Mouse (Mus musculus) neutrophil, adult 65 days (primary cell): ENCODE results near the gene Vmn1r189. TPM values are rescaled to one million over a fixed set of nuclear protein-coding genes. Genes with fewer than 3 reads are reported as not detected.

ENCODE experiments used
- total RNA-seq: library from RNA; stranded (reverse); gene quantifications from 2 replicates; pipeline ENCODE4 v1.2.4, GENCODE M21; 2023

The Vmn1r189 gene
- total RNA-seq: not detected in 2 replicates

DNA sequence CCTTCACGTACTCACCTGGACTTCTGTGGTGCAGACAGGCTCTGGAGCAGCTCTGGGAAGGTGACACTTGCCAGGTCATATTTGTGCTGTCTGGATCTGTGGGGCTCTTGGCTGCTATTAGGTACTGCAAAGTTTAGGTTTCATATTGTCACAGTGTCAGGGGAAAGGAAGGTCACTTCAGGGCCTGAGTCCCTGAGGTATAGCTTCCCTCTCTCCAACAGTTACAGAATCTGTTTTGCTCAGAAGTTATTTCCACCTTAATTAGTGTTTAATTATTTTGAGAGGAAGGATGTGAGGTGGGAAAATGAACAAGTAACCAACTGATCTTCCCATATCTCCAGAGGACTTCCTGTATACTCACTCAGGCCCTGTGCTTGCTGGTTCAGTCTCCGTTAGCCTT lies at the start of gene Vmn1r189:
Gene Vmn1r189 (minus strand): TSS at position 101 of the 400 bp plus-strand sequence.

DNA sequence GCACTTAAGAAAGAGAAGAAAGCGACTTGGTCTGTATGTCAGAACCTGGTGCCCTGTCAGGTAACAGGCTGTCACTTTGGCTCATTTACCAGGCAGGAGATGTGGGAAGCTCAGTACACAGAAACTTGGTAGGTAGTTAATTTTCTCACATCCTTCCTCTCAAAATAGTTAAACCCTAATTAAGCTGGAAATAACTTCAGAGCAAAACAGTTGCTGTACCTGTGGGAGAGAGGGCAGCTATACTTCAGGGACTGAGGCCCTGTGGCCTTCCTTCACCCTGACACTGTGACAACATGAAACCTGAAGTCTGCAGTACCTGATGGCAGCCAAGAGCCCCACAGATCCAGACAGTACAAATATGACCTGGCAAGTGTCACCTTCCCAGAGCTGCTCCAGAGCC lies 21.5 kb downstream of the Vmn1r189 start, which contains the start of gene Vmn1r188:
Gene Vmn1r188 (plus strand): TSS at position 301 of the 400 bp plus-strand sequence.

Other genes starting within 250 kb of the Vmn1r189 start
- 0.36 and 0.54 TPM in 2 replicates for gene Zfp184, start 160.7 kb downstream of the Vmn1r189 start, total RNA-seq
- not detected in 2 replicates for gene Pom121l2, start 124.6 kb downstream of the Vmn1r189 start, total RNA-seq
- 1.2 and 3.2 TPM in 2 replicates for gene Prss16, start 96.1 kb downstream of the Vmn1r189 start, total RNA-seq
- 251 and 417 TPM in 2 replicates for gene Hist1h2ah, start 70.3 kb downstream of the Vmn1r189 start, total RNA-seq
- 727 and 900 TPM in 2 replicates for gene Hist1h2bk, start 70.0 kb downstream of the Vmn1r189 start, total RNA-seq
- 223 and 313 TPM in 2 replicates for gene Hist1h4i, start 64.5 kb downstream of the Vmn1r189 start, total RNA-seq
- gene Hist1h2ag, start 62.9 kb downstream of the Vmn1r189 start, total RNA-seq: 410 and 722 TPM in 2 replicates
- gene Hist1h2bj, start 62.6 kb downstream of the Vmn1r189 start, total RNA-seq: 470 and 634 TPM in 2 replicates
- gene Vmn1r188, start 21.4 kb downstream of the Vmn1r189 start, total RNA-seq: not detected in 2 replicates
- not detected in 2 replicates for gene Vmn1r191, start 78.1 kb upstream of the Vmn1r189 start, total RNA-seq
- not detected in 2 replicates for gene Vmn1r192, start 85.3 kb upstream of the Vmn1r189 start, total RNA-seq
- gene Vmn1r193, start 117.3 kb upstream of the Vmn1r189 start, total RNA-seq: not detected in 2 replicates
- gene Vmn1r194, start 138.4 kb upstream of the Vmn1r189 start, total RNA-seq: not detected in 2 replicates
- not detected in 2 replicates for gene Vmn1r195, start 164.7 kb upstream of the Vmn1r189 start, total RNA-seq
- not detected in 2 replicates for gene Vmn1r196, start 184.1 kb upstream of the Vmn1r189 start, total RNA-seq
- gene Vmn1r197, start 218.8 kb upstream of the Vmn1r189 start, total RNA-seq: not detected in 2 replicates
- gene Vmn1r198, start 244.5 kb upstream of the Vmn1r189 start, total RNA-seq: not detected in 2 replicates